Mouse (Mus musculus): ENCODE data around the gene Gm20388. TPM values are rescaled to one million over a fixed set of nuclear protein-coding genes. Genes with fewer than 3 reads are reported as not detected.
"Not testable (repeated sequence)": the region's sequence is repeated elsewhere in the genome, so short reads cannot be mapped to it uniquely, and the experiment has no call there.

Gene Gm20388
- polyA plus RNA-seq, 1 experiment from 2014 or later, result 5.5 TPM

GRCm38 (mm10) chr8:123428939-123429721 is 3518.5 kb downstream of the Gm20388 start:
- no peak overlapping the region for H3K4me3 ChIP-seq
- H3K36me3 ChIP-seq (replicated peaks), result no peaks in the 10 kb centered on the region
- no peak overlapping the region for H3K27ac ChIP-seq
- DNase-seq (ENCODE audit: extremely low spot score, low spot score), result no peak
- no peaks in the 10 kb centered on the region for H3K27me3 ChIP-seq (ENCODE audit: poor library complexity, severe bottlenecking)
- H3K4me1 ChIP-seq, result no peaks in the 10 kb centered on the region
- 94% methylated on average over 23 of the region's 23 CpGs for WGBS
- H3K9me3 ChIP-seq, result peaks cover 73% of the 10 kb centered on the region

DNA sequence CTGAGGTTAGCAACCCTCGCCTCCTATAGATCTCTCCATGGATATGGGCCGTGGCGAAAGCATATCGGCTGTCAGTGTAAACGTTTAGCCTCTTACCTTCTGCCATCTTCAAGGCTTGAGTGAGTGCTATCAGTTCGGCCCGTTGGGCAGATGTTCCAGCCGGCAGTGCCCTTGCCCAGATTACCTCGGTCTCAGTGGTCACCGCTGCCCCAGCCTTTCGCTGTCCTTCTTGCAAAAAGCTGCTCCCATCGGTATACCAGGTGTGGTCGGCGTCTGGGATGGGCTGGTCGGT is 3519.0 kb downstream of the Gm20388 start:
- WGBS, result 98% methylated on average over 15 of the region's 15 CpGs
- not testable (repeated sequence) for H3K36me3 ChIP-seq (replicated peaks); H3K4me1 ChIP-seq; H3K27ac ChIP-seq; H3K27me3 ChIP-seq (ENCODE audit: poor library complexity, severe bottlenecking); H3K4me3 ChIP-seq; DNase-seq (ENCODE audit: extremely low spot score, low spot score)
- peaks cover 76% of the 10 kb centered on the region for H3K9me3 ChIP-seq

GRCm38 (mm10) chr8:123430936-123431335 is 3520.3 kb downstream of the Gm20388 start:
- DNase-seq (ENCODE audit: extremely low spot score, low spot score); H3K4me1 ChIP-seq; H3K36me3 ChIP-seq (replicated peaks); H3K27ac ChIP-seq; H3K27me3 ChIP-seq (ENCODE audit: poor library complexity, severe bottlenecking); H3K4me3 ChIP-seq: not testable (repeated sequence)
- H3K9me3 ChIP-seq, result peaks cover 87% of the 10 kb centered on the region
- WGBS, result 90% methylated on average over 8 of the region's 8 CpGs

GRCm38 (mm10) chr8:123431616-123432365 is 3521.2 kb downstream of the Gm20388 start:
- Histone ChIP-seq H3K4me1 (no peaks in the 10 kb centered on the region), H3K36me3 (replicated peaks) (no peaks in the 10 kb centered on the region), H3K4me3 (no peak overlapping the region), H3K27ac (no peak overlapping the region), H3K27me3 (ENCODE audit: poor library complexity, severe bottlenecking) (no peaks in the 10 kb centered on the region), H3K9me3 (peaks cover 82% of the 10 kb centered on the region)
- WGBS, result 95% methylated on average over 25 of the region's 25 CpGs
- no peak for DNase-seq (ENCODE audit: extremely low spot score, low spot score)

DNA sequence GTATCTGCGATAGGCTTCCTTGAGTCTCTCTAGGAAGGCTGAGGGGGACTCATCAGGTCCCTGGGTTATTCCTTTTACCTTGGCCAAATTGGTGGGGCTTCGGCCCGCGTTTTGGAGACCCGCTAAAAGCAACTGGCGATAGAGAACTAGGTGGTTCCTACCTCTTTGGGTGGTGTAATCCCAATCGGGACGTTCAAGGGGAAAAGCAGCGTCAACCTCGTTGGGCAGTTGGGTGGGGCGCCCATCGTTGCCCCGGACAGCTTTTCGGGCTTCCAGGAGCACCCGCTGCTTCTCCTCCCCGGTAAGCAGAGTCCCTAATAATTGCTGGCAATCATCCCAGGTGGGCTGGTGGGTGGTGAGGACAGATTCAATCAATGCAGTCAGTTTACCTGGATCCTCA is 3521.7 kb downstream of the Gm20388 start:
- no peak overlapping the region for H3K27ac ChIP-seq
- H3K4me3 ChIP-seq, result no peak overlapping the region
- H3K36me3 ChIP-seq (replicated peaks), result no peaks in the 10 kb centered on the region
- no peaks in the 10 kb centered on the region for H3K4me1 ChIP-seq
- no peak for DNase-seq (ENCODE audit: extremely low spot score, low spot score)
- H3K9me3 ChIP-seq, result peaks cover 76% of the 10 kb centered on the region
- 95% methylated on average over 16 of the region's 16 CpGs for WGBS
- H3K27me3 ChIP-seq (ENCODE audit: poor library complexity, severe bottlenecking), result no peaks in the 10 kb centered on the region

DNA sequence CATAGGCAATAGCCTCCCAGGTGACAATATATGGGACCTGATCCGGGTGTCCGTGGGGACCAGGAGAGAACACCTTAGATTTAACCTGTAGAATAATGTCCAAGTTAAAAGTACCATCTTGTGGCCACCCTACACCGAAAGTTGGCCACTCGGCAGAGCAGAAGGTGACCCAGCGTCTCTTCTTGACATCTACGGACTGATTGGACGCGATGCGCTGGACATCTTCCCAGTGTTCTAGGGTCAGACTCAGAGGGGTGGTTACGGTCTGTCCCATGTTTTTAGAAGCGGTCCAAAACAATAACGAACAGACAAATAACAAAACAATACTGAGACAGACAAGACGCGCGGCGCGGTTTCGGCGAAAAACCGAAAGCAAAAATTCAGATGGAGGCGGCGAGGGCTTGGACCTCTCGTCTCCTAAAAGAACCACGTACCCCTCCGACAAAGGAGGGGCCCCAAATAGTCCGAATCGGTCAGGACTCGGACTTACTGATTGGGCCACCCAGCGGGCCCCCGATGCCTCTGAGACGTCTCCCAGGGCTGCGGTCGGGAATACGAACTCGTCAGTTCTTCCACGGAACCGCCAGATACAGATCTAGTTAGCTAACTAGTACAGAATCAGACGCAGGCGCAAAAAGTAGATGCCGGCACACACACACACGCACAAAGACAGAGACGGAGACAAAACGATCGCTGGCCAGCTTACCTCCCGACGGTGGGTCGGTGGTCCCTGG is 3522.8 kb downstream of the Gm20388 start:
- peaks cover 66% of the 10 kb centered on the region for H3K9me3 ChIP-seq
- not testable (repeated sequence) for H3K36me3 ChIP-seq (replicated peaks); DNase-seq (ENCODE audit: extremely low spot score, low spot score); H3K4me3 ChIP-seq; H3K27me3 ChIP-seq (ENCODE audit: poor library complexity, severe bottlenecking); H3K27ac ChIP-seq; H3K4me1 ChIP-seq
- 97% methylated on average over 47 of the region's 47 CpGs for WGBS

DNA sequence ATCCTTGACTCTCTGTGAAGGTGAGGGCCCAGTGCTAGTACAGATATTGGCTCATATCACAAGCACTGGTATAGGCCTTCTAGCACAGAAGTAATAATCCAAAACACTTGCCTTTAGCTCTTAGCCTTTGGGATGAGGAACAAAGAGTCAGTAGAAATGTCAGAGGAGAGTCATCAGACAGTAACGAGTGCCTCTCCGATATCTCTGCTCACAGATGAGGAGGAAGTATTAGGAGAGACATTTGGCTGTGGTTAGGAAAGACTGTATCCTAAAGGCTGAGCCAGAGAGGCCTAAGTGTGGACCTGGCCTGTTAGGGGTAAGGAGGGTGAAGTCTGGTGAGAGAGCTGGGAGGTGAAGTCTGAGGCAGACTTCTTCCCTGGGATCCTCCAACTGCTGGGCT is 3531.1 kb downstream of the Gm20388 start:
- H3K4me3 ChIP-seq, result no peak overlapping the region
- no peaks in the 10 kb centered on the region for H3K9me3 ChIP-seq
- 94% methylated on average over 2 of the region's 2 CpGs for WGBS
- no peak for DNase-seq (ENCODE audit: extremely low spot score, low spot score)
- peaks cover 18% of the 10 kb centered on the region for H3K36me3 ChIP-seq (replicated peaks)
- H3K27ac ChIP-seq, result no peak overlapping the region
- peaks cover 17% of the 10 kb centered on the region for H3K4me1 ChIP-seq
- H3K27me3 ChIP-seq (ENCODE audit: poor library complexity, severe bottlenecking), result no peaks in the 10 kb centered on the region

- Histone ChIP-seq H3K27me3 (ENCODE audit: poor library complexity, severe bottlenecking) (no peaks in the 10 kb centered on the region), H3K36me3 (replicated peaks) (peaks cover 22% of the 10 kb centered on the region), H3K27ac (peak overlapping the region; percentile 97; the same call in 1 of the 2 replicates), H3K4me1 (peaks cover 17% of the 10 kb centered on the region), H3K9me3 (no peaks in the 10 kb centered on the region), H3K4me3 (peak overlapping the region; percentile 79)
- WGBS, result 78% methylated on average over 5 of the region's 5 CpGs
- DNase-seq (ENCODE audit: extremely low spot score, low spot score), result no peak
Observed at GRCm38 (mm10) chr8:123442351-123442750, 3531.7 kb downstream of the Gm20388 start.

- peak overlapping the region; percentile 97 for H3K27ac ChIP-seq
- no peaks in the 10 kb centered on the region for H3K27me3 ChIP-seq (ENCODE audit: poor library complexity, severe bottlenecking)
- H3K4me3 ChIP-seq, result peak overlapping the region; percentile 79
- WGBS, result 2% methylated on average over 41 of the region's 41 CpGs
- H3K9me3 ChIP-seq, result no peaks in the 10 kb centered on the region
- peak; percentile 93 for DNase-seq (ENCODE audit: extremely low spot score, low spot score)
- H3K4me1 ChIP-seq, result peaks cover 17% of the 10 kb centered on the region
- H3K36me3 ChIP-seq (replicated peaks), result peaks cover 26% of the 10 kb centered on the region
Observed at GRCm38 (mm10) chr8:123442871-123443575, 3532.4 kb downstream of the Gm20388 start.

DNA sequence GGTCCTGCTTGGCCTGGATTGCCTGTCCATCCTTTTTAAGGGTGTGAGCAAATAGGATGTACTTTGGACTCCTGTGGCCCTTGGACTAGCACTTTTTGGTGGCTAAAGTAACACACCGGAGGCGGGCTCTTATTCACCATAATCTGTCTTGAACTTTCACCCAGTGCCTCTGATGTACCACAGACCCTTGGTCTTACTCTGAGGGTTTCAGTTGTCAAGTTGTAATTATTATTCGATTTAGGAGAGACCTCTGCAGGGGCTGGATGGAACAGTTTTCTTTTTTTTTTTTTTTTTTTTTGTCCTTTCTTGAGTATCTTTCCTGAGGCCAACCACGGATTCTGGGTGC is 3532.9 kb downstream of the Gm20388 start:
- H3K4me3 ChIP-seq, result peak overlapping the region; percentile 79
- peaks cover 30% of the 10 kb centered on the region for H3K36me3 ChIP-seq (replicated peaks)
- peak overlapping the region; percentile 97 for H3K27ac ChIP-seq
- H3K9me3 ChIP-seq, result no peaks in the 10 kb centered on the region
- DNase-seq (ENCODE audit: extremely low spot score, low spot score), result no peak
- no peaks in the 10 kb centered on the region for H3K27me3 ChIP-seq (ENCODE audit: poor library complexity, severe bottlenecking)
- WGBS, result 36% methylated on average over 4 of the region's 4 CpGs
- peaks cover 17% of the 10 kb centered on the region for H3K4me1 ChIP-seq

- Histone ChIP-seq H3K9me3 (no peaks in the 10 kb centered on the region), H3K4me3 (peak overlapping the region; percentile 79), H3K4me1 (peaks cover 17% of the 10 kb centered on the region), H3K36me3 (replicated peaks) (peaks cover 34% of the 10 kb centered on the region), H3K27me3 (ENCODE audit: poor library complexity, severe bottlenecking) (no peaks in the 10 kb centered on the region), H3K27ac (0 out of 2 replicates have a peak overlapping the region, but pooled peaks have one; percentile 97)
- DNase-seq (ENCODE audit: extremely low spot score, low spot score), result no peak
- 85% methylated on average over 6 of the region's 6 CpGs for WGBS
Observed at GRCm38 (mm10) chr8:123444131-123444530, 3533.5 kb downstream of the Gm20388 start.

- no peaks in the 10 kb centered on the region for H3K9me3 ChIP-seq
- WGBS, result 89% methylated on average over 10 of the region's 10 CpGs
- H3K4me1 ChIP-seq, result peaks cover 17% of the 10 kb centered on the region
- no peaks in the 10 kb centered on the region for H3K27me3 ChIP-seq (ENCODE audit: poor library complexity, severe bottlenecking)
- no peak overlapping the region for H3K27ac ChIP-seq
- no peak for DNase-seq (ENCODE audit: extremely low spot score, low spot score)
- no peak overlapping the region for H3K4me3 ChIP-seq
- peaks cover 51% of the 10 kb centered on the region for H3K36me3 ChIP-seq (replicated peaks)
Observed at GRCm38 (mm10) chr8:123445981-123446380, 3535.3 kb downstream of the Gm20388 start.
